Mouse (Mus musculus) 3T3-L1 (cell line): ENCODE results near the gene Olfr827.
A peak's percentile ranks its signal among the peaks of the same experiment; 100 is the strongest.

Experiments used
- DNase-seq: peaks from one replicate; pipeline ENCODE4 v3.0.0-alpha.2; 2015; ENCODE audit warnings: low read depth, low spot score

Gene Olfr827

DNA sequence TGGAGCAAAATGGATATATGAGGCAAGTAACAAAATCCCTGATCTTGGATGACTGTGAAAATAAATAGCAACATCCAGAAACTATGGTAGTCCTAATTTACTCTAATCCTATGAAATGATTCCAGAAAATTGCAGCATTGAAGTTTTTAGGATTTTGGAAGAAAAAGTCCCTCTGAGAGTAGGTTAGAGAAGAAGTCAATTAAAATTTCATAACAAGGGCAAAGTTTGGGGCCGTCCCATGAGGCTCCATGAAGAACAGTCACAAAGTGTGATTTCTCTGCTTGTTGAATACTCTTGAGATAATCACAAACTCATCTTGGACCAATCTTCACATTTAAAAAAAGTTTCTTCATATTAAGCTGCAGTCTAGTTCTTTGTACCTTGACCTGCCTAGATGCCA, at the start of gene Olfr827:
TSS of gene Olfr827 (minus strand) at position 101 of the 400 bp plus-strand sequence.
- DNase-seq = no peak

DNA sequence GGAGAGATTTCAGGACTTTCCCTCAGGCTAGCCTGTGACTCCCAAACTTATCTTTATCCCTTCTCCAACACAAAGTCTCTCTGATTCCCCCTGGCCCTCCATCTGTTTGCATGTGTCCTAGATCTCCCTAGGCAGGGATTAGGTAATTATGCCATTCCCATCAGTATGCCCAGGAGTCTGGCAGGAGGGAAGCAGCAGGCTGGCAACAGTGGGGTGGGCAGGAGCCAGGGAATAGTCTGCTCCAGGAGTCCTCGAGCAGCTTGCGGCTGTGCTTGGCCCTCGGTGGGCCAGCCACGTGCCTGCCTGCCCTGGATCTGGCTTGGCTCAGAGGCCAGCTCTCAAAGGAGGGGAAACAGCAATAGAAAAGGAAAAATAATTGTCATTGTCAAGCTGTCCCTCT, 49.0 kb upstream of the Olfr827 start:
- no peak for DNase-seq

DNA sequence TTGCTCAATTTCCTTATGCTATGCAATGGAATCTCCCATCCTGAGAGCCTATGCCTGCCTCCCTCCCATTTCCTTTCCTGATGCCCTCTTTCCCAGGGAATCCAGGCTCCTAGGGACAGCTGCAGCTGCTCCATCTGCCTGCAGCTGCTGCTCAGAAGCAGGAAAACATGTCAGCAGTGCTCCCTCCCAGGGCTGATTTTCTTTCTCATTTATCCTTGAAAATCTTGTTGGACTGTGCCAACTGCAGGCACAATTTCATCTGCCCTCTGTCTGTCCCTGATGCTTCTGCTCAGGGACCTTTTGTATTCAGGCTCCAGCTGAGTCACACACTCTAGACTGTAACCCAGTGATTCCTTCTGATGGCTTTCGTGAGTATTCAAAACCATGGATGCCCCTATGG, 45.3 kb upstream of the Olfr827 start:
- DNase-seq = no peak

DNA sequence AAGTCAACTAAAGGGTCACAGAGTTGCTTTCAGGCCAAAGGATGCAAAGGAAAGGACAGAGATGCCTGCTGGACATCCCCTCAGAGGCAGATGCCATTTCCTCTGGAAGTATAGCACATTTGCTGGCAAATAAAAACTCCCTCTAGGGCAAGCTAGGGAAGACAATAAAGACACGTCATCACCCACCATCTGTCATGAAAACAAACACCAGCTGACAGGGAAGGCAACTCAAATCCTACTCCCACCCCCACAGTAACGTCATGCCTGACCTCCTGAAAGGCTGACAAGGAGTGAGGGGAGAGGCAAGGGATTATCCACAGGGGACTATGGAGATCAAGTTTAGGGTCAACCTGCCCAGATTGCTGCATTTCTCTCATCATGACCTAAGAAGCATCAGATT, 30.1 kb upstream of the Olfr827 start:
- no peak for DNase-seq

DNA sequence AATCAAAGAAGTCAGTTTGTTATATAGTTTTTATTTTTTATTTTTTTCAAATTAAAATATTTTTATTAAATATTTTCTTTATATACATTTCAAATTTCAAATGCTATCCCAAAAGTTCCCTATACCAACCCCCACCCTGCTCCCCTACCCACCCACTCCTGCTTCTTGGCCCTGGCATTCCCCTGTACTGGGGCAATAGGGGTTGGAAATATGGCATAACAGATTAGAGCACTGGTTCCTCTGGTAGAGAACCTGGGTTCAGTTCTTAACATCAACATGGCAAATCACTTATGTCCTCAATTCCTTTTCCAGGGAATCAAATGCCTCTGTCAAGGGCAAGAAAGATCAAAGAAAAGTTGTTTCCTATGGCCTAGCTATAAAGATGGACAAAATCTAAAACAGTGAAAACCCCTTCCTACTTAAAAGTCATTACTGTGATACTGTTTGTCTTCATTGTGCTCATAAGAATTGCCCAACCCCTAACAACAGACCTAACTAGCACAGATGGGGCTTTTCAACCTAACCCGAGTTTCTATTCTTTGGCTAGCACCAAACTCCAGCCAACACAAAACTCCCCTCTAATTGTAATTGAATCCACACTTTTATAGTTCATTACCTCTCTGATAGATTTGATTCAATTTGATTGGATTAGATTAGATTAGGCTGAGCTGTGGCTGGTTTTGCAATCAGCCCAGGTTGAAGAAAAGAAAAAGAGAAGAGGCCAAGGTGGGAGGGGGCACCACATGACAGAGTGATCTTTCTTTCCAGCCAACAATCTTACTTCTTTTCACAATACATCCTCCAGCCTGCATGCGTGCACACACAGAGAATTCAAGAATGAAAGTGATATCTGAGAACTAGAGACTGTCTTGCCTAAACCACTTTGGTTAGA, 24.4 kb upstream of the Olfr827 start:
- no peak for DNase-seq

DNA sequence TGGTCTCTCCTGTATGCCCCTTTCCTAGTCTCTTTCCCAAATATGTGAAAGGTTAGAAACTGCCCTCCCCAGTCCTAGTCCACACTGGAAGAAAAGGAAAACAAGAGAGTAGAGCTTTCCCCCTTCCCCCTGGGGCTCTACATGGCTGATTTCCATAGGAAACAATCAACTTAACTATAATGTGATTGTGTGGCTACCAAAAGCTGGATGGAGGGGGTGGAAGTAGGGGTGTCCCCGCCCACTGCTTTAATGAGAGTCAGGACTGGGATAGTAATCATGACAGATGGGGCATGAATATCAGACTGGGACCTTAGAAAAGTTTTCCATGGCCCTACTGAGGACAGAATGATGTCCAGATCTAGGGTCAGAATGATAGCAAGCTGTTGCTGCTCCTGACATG, 20.4 kb upstream of the Olfr827 start:
- DNase-seq = no peak

DNA sequence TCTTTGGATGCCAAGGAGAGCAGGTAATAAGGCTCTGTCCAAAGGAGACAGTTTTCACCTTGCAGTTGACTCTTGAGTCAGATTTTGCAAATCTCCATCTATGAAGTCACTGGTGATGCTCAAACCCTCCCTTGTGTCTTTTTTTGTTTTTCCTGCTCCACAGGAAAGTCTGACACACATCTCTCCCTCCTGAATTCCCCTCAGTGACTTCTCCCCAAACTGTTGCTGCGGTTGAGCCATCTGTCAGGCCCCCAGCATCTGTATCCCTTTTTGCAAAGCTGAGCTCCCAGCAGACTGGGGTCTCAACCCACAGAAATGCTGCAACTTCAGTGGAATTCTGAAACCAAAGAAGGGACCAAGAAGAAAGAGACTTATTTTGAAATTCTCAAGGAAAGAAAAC, 17.9 kb upstream of the Olfr827 start:
- no peak for DNase-seq

DNA sequence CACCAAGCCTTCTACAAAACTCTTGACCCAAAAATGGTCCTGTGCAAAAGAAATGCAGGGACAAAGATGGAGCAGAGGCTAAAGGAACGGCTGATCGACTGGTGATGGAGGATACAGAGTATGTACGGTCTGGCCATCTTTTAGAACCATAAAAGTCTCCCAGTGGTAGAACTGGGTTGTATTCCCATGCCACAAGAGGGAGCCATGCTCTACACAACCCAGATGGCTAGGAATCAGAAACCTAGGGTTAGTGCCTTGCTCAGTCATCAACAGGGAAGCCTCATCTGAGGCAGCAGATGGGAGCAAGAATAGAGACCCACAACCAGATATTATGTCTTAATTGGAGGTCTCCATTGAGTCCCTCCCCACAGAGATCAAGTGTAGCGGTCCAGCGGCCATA, 15.4 kb upstream of the Olfr827 start:
- DNase-seq = peak; percentile 24

DNA sequence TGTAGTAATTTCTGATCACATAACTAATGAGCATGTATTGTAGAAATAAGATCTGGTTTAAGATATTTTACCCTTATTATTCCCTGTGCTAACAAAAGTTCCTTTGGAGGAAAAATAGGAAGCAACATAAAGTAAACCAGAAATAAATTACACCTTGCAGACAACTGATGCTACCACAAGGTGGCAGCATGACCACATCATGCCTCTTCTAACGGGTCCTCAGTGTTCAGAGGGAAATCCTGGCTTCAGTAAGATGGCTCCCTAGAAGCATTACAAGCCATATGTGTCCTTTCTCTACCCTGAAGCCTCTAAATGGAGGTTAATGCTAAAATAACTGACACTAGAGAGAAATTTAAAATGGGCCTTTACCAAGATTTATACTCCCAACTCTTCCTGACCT, 14.0 kb upstream of the Olfr827 start:
- peak; percentile 76 for DNase-seq

DNA sequence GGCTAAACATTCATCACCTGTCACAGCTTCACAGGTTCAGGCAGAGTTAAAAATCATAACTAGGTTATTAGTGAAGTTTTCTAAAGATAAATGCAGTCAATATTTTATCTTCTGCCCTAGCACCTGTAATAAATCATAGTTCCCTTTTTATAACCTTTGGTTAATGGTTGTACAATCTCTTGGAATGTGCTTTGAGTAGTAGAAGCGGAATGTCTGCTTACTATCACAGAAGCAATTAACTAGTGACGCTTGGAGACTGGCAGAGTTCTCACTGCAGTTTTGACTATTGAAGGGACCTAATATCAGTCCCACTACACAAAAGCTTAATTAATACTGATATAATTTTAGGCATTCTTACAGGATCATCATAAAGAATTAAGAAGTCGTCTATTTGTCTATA, 10.8 kb upstream of the Olfr827 start:
- DNase-seq = no peak

DNA sequence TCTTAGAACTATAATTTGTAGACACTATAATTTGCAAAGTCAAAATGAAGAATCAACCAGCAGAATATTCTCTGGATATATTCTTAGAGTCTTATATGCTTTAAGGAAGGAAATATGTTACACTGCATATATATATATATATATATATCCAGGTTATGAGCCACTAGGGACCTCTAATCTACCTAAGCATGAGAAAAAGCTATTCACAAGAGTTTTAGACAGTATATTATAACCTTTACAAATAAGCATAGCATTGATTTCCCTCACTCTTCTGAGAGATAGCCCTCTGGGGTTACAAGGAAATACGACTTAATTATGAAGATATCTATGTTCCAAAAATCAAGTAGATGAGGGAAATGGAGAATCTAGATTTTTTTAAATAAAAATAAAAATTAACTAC, 30.1 kb downstream of the Olfr827 start, which contains the start of gene Olfr826:
TSS of gene Olfr826 (minus strand) at position 101 of the 400 bp plus-strand sequence.
- DNase-seq = no peak

DNA sequence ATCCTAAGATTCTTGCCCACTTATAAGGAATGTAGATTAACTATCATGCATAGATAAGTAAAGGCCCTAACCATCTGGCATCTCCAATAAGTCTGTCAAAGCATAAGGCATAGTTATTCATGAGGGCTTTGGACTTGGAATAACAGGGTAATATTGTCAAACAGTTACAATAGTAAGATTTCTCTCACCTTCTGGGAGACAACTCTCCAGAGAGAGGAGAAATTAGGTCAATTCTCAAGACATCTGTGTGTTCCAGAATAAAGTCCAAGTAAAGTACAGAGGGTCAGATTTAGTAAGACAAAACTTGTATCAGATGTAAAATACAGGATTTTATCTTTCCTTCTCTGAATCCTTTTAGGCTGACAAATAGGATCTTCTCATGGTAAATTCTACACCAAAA, 47.5 kb downstream of the Olfr827 start, which contains the start of gene Olfr825:
TSS of gene Olfr825 (minus strand) at position 101 of the 400 bp plus-strand sequence.
- no peak for DNase-seq

DNA sequence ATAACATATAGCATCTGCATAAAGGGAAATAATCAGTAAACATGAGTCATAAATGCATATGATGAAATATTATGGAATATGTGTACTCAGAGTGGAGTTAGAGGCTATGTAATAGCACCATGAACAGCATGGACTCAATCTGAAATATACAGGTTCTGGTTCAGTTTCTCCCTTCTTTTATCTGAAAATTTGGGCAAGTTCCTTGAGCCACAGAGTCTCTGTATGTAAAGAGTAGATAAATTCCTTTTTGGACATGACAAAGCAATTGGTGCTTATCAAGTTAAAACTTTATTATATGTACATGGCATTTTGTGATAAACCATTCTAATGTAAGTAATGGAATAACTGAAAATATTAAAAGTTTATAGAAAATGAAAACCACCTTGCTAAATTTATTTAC, 49.0 kb downstream of the Olfr827 start:
- DNase-seq = no peak
